Mouse (Mus musculus): ENCODE data around the gene Ly6g6d.

DNA sequence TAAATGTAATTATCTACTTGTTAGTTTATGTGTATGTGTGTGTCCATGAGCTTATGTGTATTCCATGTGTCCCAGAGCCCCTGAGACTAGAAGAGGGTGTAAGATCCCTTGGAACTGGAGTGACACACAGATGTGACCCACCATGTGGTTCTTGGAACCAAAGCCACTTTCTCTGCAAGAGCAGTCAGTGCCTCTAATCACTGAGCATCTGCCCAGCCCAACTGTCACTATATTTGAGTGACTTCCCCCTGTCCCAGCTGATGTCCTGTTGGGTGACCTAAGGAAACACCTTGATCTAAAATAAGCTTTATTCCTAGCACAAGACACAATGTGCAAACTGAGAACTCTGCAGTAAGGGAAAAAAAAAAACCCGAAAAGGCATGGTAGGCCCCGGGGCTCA is 49.5 kb downstream of the Ly6g6d start:
- no peak for TF ChIP-seq POLR2A (IDR thresholded peaks at IDR 0.05; ENCODE audit: insufficient read depth, low read depth, low read length)
- no peak for TF ChIP-seq CTCF (IDR thresholded peaks at IDR 0.05; ENCODE audit: insufficient read depth, low read depth, low read length)

All from olfactory bulb, adult 2 months (tissue).